ENCODE assay signal across 19 mouse cellular contexts in the genomic region with DNA sequence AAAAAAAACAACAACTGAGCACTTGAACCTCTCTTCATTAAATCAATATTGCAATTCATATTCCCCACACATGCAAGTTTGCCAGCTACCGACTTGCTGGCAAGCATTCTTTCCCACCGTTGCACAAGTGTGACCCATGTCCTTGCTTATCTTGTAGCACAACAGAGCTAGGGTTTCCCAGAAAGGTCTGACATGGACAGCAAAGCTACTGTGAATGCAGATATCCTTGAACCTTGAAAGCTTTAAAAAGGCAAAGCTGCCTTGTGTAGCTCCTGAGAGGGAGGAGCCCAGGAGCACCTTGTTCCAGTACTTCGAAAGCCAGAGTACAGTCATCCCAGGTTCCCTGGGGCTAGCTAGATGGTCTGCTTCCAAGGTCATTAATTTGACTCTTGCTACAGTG.
"Had no signal": no experiment of that assay in that cellular context is flagged by ENCODE, and none has a peak within 500 bp of the region (broad histone marks: within the 10 kb centered on the region; RNA-seq: fewer than 3 reads in every experiment).

No protein-coding gene starts in this region.

- H3K4me3 ChIP-seq: limb, embryonic 12.5 days; limb, embryonic 15.5 days; liver, embryonic 13.5 days; midbrain, embryonic 12.5 days; midbrain, embryonic 15.5 days; neural tube, embryonic 12.5 days; neural tube, embryonic 15.5 days; stomach, embryonic 15.5 days had no signal

- H3K9ac ChIP-seq: limb, embryonic 12.5 days; limb, embryonic 15.5 days; liver, embryonic 13.5 days; midbrain, embryonic 12.5 days; midbrain, embryonic 15.5 days; neural tube, embryonic 12.5 days; neural tube, embryonic 15.5 days; stomach, embryonic 15.5 days had no signal

- H3K27ac ChIP-seq: kidney, postnatal 0 days; limb, embryonic 12.5 days; limb, embryonic 15.5 days; liver, embryonic 13.5 days; macrophage; midbrain, embryonic 12.5 days; midbrain, embryonic 15.5 days; neural tube, embryonic 12.5 days; neural tube, embryonic 15.5 days; stomach, embryonic 15.5 days had no signal

- DNase-seq: kidney, adult 2 months; kidney, postnatal 36 days; left cerebral cortex, postnatal 4 days; liver, embryonic 13.5 days; lung, adult 2 months; lung, postnatal 14 days; retina, postnatal 1 day; right cerebral cortex, postnatal 25 days; spleen, adult 18-20 months; thymus, postnatal 36 days had no signal

- H3K36me3 ChIP-seq: limb, embryonic 12.5 days; limb, embryonic 15.5 days; liver, embryonic 13.5 days; midbrain, embryonic 12.5 days; midbrain, embryonic 15.5 days; neural tube, embryonic 12.5 days; neural tube, embryonic 15.5 days; stomach, embryonic 15.5 days had no signal

- H3K4me1 ChIP-seq: liver, embryonic 13.5 days; stomach, embryonic 15.5 days had no signal

- H3K27me3 ChIP-seq: limb, embryonic 12.5 days; limb, embryonic 15.5 days; liver, embryonic 13.5 days; midbrain, embryonic 12.5 days; midbrain, embryonic 15.5 days; neural tube, embryonic 12.5 days; neural tube, embryonic 15.5 days; stomach, embryonic 15.5 days had no signal
